Mouse (Mus musculus) lung, adult 2 months (tissue): ENCODE measurements around the gene Gm37240. TPM values are rescaled to one million over a fixed set of nuclear protein-coding genes. Genes with fewer than 3 reads are reported as not detected.

Experiments
- DNase-seq: peaks from one replicate; pipeline ENCODE4 v3.0.0; 2022
- H3K4me1 ChIP-seq: fragments of 200-500 bp; 2 replicates; pipeline ENCODE4 v1.6.1; 2011; ENCODE audit warnings: low read length; ENCODE audit not compliant: control insufficient read depth, insufficient read depth
- H3K4me3 ChIP-seq: fragments of 200-500 bp; replicated peaks from 2 replicates; pipeline ENCODE3; 2011; ENCODE audit warnings: low read depth, mild to moderate bottlenecking, control low read depth, low read length; ENCODE audit errors: extremely low read depth
- CTCF ChIP-seq: fragments of 200-500 bp; IDR thresholded peaks from 2 replicates; pipeline ENCODE4 v1.5.1; 2011; ENCODE audit warnings: mild to moderate bottlenecking, low read length, control low read depth; ENCODE audit not compliant: insufficient read depth
- POLR2A ChIP-seq: fragments of 200-500 bp; IDR thresholded peaks from 2 replicates; pipeline ENCODE4 v1.6.1; 2011; ENCODE audit warnings: low read depth, mild to moderate bottlenecking, control low read depth, low read length, borderline replicate concordance; ENCODE audit errors: extremely low read depth
- WGBS: fragments of 180-500 bp; shearing (Covaris S2); methylation state at CpG from one replicate; pipeline ENCODE4 v1.1.7; 2018; 5-methylcytosine and 5-hydroxymethylcytosine counted together
- polyA plus RNA-seq: library from polyadenylated mRNA; depleted of rRNA; stranded (reverse); fragments of >200 nt; gene quantifications from 2 replicates; pipeline ENCODE4 v1.2.3, GENCODE M21; 2012

The Gm37240 gene
- polyA plus RNA-seq, 1 experiment: 16.9 TPM

- TF ChIP-seq POLR2A (no peak), CTCF (no peak)
- Histone ChIP-seq H3K4me1 (no peaks in the 10 kb centered on the region), H3K4me3 (no peak overlapping the region)
- 89% methylated on average over 8 of the region's 8 CpGs for WGBS
- no peak for DNase-seq
Observed at GRCm38 (mm10) chr3:85442261-85442660, 445.1 kb downstream of the Gm37240 start.

GRCm38 (mm10) chr3:85435406-85435805 is 451.9 kb downstream of the Gm37240 start:
- no peak overlapping the region for H3K4me3 ChIP-seq
- TF ChIP-seq POLR2A (no peak), CTCF (no peak)
- 37% methylated on average over 4 of the region's 4 CpGs for WGBS
- no peaks in the 10 kb centered on the region for H3K4me1 ChIP-seq
- no peak for DNase-seq

- 86% methylated on average over 4 of the region's 4 CpGs for WGBS
- DNase-seq: no peak
- Histone ChIP-seq H3K4me1 (no peaks in the 10 kb centered on the region), H3K4me3 (no peak overlapping the region)
- TF ChIP-seq POLR2A (no peak), CTCF (no peak)
Observed at GRCm38 (mm10) chr3:85431208-85431607, 456.1 kb downstream of the Gm37240 start.

- 75% methylated on average over 5 of the region's 5 CpGs for whole genome bisulfite sequencing
- no peak for DNase-seq
- Histone ChIP-seq H3K4me3 (no peak overlapping the region), H3K4me1 (no peaks in the 10 kb centered on the region)
- TF ChIP-seq CTCF (no peak), POLR2A (no peak)
Observed at GRCm38 (mm10) chr3:85423376-85423997, 463.8 kb downstream of the Gm37240 start.

GRCm38 (mm10) chr3:85421403-85421802 is 465.9 kb downstream of the Gm37240 start:
- no peak overlapping the region for H3K4me3 ChIP-seq
- TF ChIP-seq CTCF: no peak
- DNase-seq: no peak
- 91% methylated on average over 9 of the region's 9 CpGs for WGBS
- H3K4me1 ChIP-seq: no peaks in the 10 kb centered on the region

GRCm38 (mm10) chr3:85417663-85418062 is 469.7 kb downstream of the Gm37240 start:
- WGBS: 54% methylated on average over 4 of the region's 4 CpGs
- no peak for DNase-seq
- TF ChIP-seq CTCF (no peak), POLR2A (no peak)
- no peaks in the 10 kb centered on the region for H3K4me1 ChIP-seq
- H3K4me3 ChIP-seq: no peak overlapping the region

GRCm38 (mm10) chr3:85398841-85399240 is 488.5 kb downstream of the Gm37240 start:
- no peak overlapping the region for H3K4me3 ChIP-seq
- no peaks in the 10 kb centered on the region for H3K4me1 ChIP-seq
- no peak for TF ChIP-seq CTCF
- TF ChIP-seq POLR2A: no peak
- no peak for DNase-seq

GRCm38 (mm10) chr3:85398483-85398835 is 488.9 kb downstream of the Gm37240 start:
- no peaks in the 10 kb centered on the region for H3K4me1 ChIP-seq
- DNase-seq: no peak
- WGBS: 96% methylated on average over 1 of the region's 1 CpGs
- TF ChIP-seq CTCF: no peak
- no peak for TF ChIP-seq POLR2A
- no peak overlapping the region for H3K4me3 ChIP-seq

GRCm38 (mm10) chr3:85397816-85398482 is 489.4 kb downstream of the Gm37240 start:
- no peak for DNase-seq

GRCm38 (mm10) chr3:85393395-85393794 is 493.9 kb downstream of the Gm37240 start:
- Histone ChIP-seq H3K4me3 (no peak overlapping the region), H3K4me1 (no peaks in the 10 kb centered on the region)
- TF ChIP-seq CTCF: no peak
- TF ChIP-seq POLR2A: no peak
- DNase-seq: no peak
- WGBS: 90% methylated on average over 3 of the region's 3 CpGs

More at GRCm38 (mm10) chr3:85397816-85398482, 489.4 kb downstream of the Gm37240 start:
- Histone ChIP-seq H3K4me3 (no peak overlapping the region), H3K4me1 (no peaks in the 10 kb centered on the region)
- TF ChIP-seq POLR2A: no peak
- TF ChIP-seq CTCF: no peak
